Mouse (Mus musculus) liver, adult 2 months (tissue): ENCODE results near the gene Pcdh8.

Experiments
- CTCF ChIP-seq: fragments of 200-500 bp; IDR thresholded peaks from 2 replicates; pipeline ENCODE4 v1.5.1; 2011; ENCODE audit warnings: low read depth, low read length, control low read depth
- POLR2A ChIP-seq: fragments of 200-500 bp; IDR thresholded peaks from 2 replicates; pipeline ENCODE4 v1.6.1; 2011; ENCODE audit warnings: low read length, control low read depth; ENCODE audit not compliant: insufficient read depth; ENCODE audit errors: extremely low read depth

DNA sequence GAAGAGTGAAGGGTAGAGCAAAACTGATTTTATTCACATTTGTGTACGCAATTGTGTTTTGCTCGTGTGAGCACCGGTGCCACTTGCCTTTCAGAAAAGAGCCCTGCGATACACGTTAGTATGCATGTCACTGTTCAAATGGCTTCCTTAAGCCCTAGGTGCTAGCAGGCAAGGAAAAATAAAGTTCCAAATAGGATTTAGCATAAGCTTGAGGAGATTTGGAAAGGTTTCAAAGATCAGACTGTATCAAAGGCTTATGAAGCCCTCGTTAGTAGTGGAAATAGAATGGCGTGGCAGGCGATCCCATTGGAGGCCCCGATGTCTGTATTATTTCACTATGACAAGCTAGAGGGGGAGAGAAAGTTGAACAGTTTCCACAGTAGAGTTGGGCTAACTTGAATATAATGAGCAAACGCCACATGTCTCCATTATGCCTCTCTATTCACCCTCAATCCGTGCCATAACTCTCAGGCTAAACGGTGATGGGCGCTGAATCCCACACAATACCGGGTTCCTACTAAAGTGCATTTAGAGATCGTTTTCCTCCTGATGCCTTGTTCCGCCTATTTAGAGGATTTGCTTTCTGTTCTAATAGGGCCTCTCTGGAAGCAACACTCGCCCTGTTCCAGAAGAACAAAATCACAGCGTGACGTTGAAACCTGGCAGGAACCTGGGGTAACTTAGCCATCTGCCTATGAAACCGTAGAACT lies 845 bp upstream of the Pcdh8 start:
- TF ChIP-seq POLR2A = no peak
- TF ChIP-seq CTCF = no peak
